Mouse (Mus musculus) CH12.LX (cell line): ENCODE measurements around the gene Ugt1a6b.

Source experiments
- CTCF ChIP-seq, 2 experiments: IDR thresholded peaks in 1 of 2; conservative IDR thresholded peaks in 1 of 2; 2 replicates each; pipeline ENCODE4 v1.5.1; 2011 to 2012; ENCODE audit warnings: low read depth in 2 of 2, low read length in 2 of 2, improper control_type of control experiment in 1 of 2, inconsistent platforms in 1 of 2, mild to moderate bottlenecking in 1 of 2, moderate library complexity in 1 of 2
- EP300 ChIP-seq: IDR thresholded peaks from 2 replicates; pipeline ENCODE4 v1.6.1; 2011; ENCODE audit warnings: low read length, improper control_type of control experiment
- ETS1 ChIP-seq: conservative IDR thresholded peaks from 2 replicates; pipeline ENCODE4 v1.6.1; 2012; ENCODE audit warnings: low read depth, mild to moderate bottlenecking, inconsistent platforms, low read length, improper control_type of control experiment, moderate library complexity
- JUN ChIP-seq: IDR thresholded peaks from 2 replicates; pipeline ENCODE4 v1.6.1; 2011; ENCODE audit warnings: low read depth, mild to moderate bottlenecking, low read length, improper control_type of control experiment, moderate library complexity; ENCODE audit not compliant: insufficient read depth
- KAT2A ChIP-seq: IDR thresholded peaks from 2 replicates; pipeline ENCODE4 v1.6.1; 2012; ENCODE audit warnings: low read length, improper control_type of control experiment, inconsistent platforms; ENCODE audit not compliant: insufficient replicate concordance
- MAX ChIP-seq: IDR thresholded peaks from 2 replicates; pipeline ENCODE4 v1.6.1; 2011; ENCODE audit warnings: low read length, improper control_type of control experiment
- MXI1 ChIP-seq: IDR thresholded peaks from 2 replicates; pipeline ENCODE4 v1.6.1; 2011; ENCODE audit warnings: mild to moderate bottlenecking, low read depth, low read length, improper control_type of control experiment
- NELFE ChIP-seq: IDR thresholded peaks from 2 replicates; pipeline ENCODE4 v1.6.1; 2011; ENCODE audit warnings: low read depth, low read length, improper control_type of control experiment
- POLR2A ChIP-seq: IDR thresholded peaks from 2 replicates; pipeline ENCODE4 v1.6.1; 2011; ENCODE audit warnings: low read depth, mild to moderate bottlenecking, improper control_type of control experiment, low read length

GRCm38 (mm10) chr1:88230981-88231802, 128.1 kb downstream of the Ugt1a6b start:
- TF ChIP-seq ETS1, result no peak
- no peak for TF ChIP-seq MAX
- TF ChIP-seq EP300, result no peak
- no peak for TF ChIP-seq KAT2A
- no peak for TF ChIP-seq POLR2A
- no peak for TF ChIP-seq CTCF (conservative IDR thresholded peaks at IDR 0.05 in 1 of 2, IDR thresholded peaks at IDR 0.05 in 1 of 2; ENCODE audit: low read depth in 2 of 2, low read length in 2 of 2)
- TF ChIP-seq NELFE, result no peak
- no peak for TF ChIP-seq MXI1
- no peak for TF ChIP-seq JUN
